Mouse (Mus musculus): ENCODE measurements at regions not wholly inside any gene's neighbourhood (a gene's known extent, or its start where the extent isn't known, plus 50 kb on each side); places are given as distances from the start of the nearest gene placed in this dataset.

DNA sequence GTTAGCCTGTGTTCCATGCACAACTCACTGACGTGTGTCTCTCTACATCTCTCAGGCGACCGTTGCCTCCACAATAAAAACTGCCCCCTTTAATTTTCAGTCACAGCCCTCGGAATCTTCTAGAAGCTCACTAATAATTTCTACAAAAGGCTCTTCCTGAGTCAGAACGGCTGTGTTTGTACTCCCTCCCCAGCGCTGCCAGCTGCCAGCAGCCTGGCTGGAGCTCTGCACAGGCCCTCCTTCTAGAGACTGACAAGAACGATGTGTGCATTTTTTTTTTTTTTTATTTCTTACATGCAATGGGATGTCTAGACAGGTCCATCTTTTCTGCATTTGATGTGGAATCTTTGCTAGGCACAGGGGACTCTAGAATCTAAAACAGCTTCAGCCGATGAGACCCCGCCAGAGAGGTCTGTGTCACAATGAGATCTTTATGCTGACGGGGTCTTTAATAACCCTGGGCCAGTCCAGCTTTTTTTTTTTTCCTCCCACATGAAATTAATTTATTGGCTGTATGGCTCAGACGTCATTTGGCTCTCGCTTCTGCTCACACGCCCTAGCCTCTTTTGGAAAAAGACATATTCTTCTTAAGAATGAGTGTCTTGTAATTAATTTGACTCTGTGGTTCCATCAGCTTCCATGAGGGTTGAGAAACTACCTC lies 185.8 kb upstream of the Zfp507 start:
- DNase-seq (ENCODE audit: low read depth, low spot score) = no peak

DNA sequence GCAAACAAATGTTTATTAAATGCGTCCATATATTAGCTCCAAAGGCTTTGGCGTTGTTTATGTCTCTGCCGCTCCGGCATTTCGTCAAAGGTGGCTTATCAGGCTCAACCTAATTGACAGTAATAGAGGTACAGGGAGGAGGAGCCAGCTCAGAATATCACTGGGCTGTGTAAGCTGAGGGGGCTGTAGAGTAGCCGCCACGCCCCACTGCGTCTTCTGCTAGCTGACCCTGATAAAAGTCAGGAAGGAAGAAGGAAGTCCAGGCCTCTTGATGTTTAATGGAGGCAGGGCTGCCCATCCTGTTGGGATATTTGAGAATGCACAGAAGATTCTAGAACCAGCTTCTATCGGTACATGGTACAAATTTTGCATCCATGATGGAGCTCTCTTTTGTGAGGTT lies 175.2 kb upstream of the Zfp507 start:
- DNase-seq (ENCODE audit: low read depth, low spot score) = no peak

DNA sequence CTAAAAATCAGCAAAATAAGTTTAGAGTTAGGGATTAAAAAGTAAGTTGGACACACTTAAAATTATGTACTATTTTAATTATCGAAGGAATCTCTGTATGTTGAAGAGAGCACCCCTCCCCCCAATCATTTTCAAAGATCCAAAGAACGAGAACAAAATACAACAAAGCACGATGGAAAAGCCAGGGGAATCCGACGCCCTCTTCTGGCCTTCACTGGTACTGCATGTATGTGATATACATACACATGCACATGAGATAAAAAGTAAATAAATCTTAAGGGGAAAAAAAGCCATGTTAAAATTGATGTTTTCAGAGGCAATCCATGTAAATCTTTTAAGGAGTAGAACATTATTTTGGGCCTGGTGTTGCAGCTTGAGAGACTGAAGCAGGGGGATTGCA lies 155.9 kb upstream of the Zfp507 start:
- no peak for DNase-seq (ENCODE audit: low read depth, low spot score)

DNA sequence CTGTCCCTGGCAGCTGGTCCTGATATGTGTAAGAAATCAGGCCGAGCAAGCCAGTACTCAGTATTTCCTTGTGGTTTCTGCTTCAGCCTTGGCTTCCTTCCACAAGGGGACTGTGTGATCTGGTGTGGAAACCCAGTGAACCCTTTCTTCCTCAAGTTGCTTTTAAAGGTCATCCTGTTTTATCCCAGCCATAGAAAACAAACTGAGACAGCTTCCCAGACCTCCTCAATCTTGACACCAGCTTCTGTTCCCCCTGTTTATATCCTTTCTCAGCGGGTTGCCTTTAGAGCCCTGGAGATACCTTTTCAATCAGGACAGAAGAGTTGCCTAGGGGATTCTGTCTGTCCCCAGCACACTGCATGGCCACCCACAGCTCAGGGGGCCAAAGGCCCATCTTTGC lies 155.2 kb upstream of the Zfp507 start:
- DNase-seq (ENCODE audit: low read depth, low spot score) = no peak

DNA sequence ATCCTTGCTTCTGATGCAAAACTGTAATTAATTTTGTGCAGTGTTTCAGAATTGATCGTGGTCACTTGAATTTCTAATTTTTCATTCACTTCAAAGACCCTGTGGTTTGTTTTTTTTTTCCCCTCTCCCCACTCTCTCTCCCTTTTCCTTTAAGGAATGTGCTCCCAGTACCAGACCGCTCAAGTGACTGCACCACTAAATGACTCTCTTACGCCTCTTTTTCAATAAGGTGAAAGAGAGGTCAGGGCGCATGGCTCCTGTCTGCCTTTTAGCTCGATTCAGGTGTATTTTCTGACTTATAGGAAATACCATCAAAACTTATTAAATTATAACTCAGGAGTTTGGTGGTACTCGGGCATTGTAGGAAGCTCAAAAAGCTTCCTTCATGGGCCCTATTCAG lies 146.0 kb upstream of the Zfp507 start:
- DNase-seq (ENCODE audit: low read depth, low spot score) = no peak

DNA sequence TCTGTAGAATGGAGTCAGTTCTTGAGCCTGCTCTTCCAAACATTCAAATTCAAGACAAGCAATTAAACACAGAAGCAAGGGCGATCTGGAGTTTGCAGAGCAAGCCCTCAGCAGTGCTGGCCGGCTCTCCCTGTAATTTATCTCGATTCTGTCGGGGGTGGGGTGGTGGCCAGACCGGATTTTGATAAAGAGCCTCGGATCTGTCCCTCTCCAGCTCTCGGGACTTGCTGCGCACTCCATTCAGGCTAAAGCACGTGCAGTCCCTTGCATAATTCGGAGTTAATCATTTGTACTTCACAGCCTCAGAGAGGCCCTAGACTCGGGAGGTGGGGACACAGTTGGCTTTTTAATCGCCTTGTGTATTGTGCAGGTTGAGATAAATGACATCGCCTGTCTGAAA lies 145.6 kb upstream of the Zfp507 start:
- no peak for DNase-seq (ENCODE audit: low read depth, low spot score)

DNA sequence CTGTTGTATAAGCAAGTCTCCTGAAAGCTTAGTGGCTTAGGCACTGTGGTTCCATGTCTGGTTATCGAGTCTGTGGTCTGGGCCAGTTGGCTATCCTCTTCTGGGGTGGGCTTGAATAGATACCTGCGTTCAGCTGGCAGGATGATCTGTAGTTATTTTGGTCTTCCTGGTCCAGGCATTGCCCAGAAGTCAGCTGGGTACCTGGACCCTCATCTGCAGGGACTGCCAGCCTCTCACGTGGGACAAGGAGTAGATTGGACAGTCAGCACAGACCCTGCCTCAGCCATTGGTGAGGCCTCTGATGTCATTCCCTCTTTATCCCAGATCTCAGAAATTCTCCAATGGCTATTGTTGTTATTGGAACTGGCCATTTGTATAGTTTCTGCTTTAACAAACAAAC lies 138.3 kb upstream of the Zfp507 start:
- no peak for DNase-seq (ENCODE audit: low read depth, low spot score)

DNA sequence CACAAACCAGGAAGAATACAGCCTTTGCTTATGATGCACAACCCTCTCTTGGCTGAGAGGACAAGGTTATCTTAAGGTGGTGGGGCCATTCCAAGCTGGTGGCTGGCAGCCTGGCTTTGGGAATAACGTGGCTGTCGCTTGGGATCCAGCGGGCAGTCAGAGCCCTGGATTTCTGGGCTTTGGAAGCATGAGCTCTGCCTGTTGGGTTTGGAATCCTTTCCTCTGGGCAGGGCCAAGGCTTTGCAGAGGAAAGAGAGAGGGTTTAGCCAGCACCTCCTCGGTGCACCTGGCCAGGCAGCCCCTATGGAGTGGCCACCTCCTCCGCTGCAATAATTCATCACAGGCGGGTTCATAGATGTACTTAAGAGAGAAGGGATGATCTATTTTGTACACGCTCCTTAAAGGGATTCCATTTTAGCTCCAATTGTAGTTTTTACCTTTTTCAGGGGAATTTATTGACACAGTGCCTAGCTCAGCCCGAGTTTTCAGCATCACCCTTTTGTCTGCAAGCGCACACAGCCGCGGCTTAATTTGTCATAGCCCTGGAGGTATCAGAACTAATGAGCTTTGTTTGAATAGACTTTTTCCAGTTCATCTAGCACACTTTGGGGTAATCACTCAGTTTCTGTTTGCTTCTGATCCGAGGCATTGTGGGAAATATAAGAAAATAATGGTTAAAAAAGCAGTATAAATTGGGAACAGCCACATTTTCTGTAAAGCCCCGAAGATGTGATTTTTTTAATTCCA lies 135.5 kb upstream of the Zfp507 start:
- no peak for DNase-seq (ENCODE audit: low read depth, low spot score)

DNA sequence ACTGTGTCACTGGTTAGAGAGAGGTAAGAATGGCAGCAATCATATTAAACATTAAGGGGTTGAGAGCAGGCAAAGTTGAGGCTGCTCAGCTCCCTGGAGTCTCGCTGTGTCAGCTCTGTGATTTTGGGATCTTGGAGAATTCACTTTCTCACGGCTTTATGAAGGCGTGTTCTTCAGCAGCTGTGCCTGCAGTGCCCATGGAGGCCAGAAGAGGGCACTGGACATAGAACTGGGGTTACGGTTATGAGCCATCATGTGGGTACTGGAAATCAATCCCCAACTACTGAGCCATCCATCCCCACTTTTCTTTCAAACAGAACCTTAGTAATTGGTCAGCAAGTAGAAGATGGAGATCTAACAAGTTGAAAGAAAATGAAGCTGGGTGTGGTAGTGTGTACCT lies 123.9 kb upstream of the Zfp507 start:
- no peak for DNase-seq (ENCODE audit: low read depth, low spot score)

DNA sequence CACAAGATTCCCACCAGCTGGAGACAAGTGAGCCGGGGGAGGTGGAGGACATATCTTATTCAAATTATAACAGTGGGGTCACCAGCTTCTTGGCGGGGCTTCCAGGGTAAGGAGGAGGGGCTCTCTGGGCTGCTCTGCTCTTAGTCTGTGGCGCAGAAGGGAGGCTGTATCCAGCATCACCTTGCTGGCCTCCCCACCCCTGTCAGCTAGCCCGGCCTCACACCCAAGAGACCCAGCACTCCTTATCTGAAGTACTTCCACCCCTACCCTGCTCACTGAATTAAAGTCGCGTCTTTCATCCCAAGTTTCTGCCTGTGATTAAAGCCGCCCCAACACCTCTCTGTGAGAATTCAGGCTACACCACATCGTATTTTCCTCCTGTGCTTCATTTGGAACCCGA lies 119.8 kb upstream of the Zfp507 start:
- no peak for DNase-seq (ENCODE audit: low read depth, low spot score)

DNA sequence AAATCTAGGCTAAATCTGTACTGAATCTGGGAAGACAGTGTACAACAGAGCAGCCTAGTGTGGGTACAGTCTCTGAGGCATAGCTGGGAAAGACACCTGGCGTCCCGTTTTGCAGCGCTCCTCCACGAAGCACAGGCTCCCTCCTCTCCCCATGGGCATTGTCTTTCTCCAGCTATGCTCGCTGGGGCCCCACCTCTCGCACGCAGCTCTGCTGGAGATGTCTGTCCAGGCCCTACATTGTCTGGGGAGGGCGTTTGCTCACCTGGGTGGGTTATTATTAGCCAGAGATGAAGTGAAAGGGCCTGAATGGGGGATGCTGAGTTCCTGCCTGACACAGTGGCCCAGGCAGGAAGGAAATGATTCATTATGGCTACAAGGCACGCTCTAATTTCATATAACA lies 118.1 kb upstream of the Zfp507 start:
- DNase-seq (ENCODE audit: low read depth, low spot score) = no peak

DNA sequence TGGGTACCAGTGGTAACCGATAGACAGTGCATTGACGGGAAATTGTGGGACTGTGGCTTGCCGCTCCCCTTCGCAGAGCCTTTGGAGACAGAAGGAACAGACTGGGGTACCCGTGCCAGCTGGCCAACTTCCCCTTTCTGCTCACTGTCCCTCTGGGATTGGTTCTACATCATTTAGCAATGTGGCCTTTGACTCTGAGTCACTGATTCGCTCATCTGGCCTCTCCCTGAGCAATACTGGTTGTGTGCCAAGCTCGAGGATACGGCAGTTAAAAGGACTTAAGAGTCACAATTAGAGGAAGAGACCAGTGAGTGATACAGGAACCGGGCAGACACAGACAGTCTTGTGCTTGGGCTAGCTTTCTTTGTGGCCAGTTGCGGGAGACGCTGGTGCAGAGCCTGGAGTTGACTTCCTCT lies 117.4 kb upstream of the Zfp507 start:
- no peak for DNase-seq (ENCODE audit: low read depth, low spot score)

DNA sequence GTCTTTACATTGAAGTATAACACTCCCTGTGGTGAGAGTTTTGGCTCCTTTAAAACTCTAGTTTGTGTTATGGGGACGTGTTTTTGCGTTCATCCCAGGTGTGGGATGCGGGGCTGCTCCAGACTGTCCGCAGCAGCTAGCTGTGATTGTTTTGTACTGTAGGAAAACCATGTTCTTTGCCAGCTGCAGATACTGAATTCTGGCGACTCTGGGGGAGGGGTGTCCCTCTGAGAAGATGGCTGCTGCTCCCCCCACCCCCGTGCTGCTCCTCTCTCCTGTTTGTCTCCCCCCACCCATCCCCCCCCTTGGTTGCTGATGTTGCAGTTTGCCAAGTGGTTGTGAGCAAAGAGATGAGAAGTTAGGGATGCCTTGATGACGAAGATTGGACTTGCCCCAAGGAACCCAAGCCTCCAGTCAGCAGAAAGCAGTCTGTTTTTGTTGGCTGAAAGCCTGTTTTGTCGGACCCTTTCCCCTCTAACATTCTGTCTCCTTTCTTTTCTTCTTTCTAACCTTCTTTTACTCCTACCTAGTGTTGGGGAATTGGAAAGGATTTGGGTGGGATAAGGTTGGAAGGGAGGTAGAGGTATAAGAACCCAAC lies 107.4 kb upstream of the Zfp507 start:
- no peak for DNase-seq (ENCODE audit: low read depth, low spot score)

DNA sequence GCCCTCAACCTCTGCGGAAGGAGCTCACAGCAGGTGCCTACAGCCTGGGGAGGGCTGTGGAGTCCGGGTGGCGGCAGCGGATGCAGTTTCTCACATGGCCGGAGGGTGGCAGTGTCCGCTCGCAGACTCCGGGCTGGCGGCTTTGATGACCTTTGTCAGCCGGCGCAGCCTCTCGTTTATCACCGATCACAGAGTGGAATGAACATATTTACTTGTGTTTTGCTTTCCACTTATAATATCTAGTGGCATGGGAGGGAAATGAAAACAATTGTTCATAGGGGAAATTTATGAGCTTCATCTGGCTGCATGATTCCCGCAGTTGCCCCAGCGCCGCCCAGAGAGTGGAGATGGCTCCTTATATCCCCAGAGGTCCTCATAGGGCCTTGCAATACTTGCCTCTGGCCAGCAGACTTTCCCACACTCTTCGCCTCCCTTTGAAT lies 99.2 kb upstream of the Zfp507 start:
- peak; percentile 26 for DNase-seq (ENCODE audit: low read depth, low spot score)

DNA sequence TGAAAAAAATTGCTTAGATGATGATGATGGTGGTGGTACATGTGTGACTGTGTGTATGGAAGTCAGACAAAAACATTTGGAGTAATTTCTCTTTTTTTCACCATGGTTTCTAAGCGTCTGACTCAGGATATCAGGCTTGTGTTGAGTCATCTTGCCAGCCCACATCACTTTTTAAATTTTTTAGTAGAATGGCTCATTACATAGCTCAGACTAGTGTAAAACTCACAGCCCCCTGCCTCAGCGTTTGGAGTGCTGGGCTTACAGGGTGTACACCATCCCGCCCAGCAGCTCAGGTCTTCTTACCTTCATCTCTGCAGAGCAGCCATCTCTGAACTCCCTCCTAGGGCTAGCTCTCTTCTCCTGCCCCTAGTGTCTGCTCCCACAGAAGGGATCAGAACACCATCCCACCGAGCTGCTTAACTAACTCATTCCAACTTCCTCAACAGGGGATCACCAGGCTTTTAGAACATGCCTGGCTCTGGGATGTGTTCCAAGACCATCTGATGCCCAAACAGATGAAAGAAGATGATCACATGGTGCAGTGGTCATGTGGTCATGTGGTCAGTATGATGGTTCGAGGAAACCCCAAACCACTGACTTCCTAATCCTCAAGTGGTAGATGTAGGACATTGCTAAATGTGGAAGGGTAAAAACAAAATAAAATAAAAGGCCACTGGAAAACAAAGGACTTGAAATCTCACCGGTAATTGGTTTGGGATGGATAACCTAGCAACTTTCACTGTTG lies 96.1 kb upstream of the Zfp507 start:
- DNase-seq (ENCODE audit: low read depth, low spot score) = no peak

DNA sequence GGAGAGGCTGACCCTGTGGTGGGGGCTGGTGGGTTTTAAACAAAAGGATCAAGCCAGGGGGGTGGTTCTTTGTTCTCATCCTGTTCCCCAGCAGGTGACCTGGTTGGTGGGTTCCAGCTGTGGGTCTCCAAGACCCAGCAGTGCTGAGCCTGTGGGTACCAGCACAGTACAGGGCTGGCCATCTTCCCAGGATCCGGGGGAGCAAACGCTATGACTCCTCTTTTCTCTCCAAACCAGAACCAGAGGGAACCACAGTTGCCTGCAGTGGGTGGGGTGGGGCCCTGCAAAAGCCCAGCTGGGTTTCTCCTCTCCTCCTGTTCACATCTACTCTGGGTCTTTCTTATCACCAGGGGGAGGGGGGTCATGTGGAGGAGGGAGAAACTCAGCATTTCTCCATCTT lies 90.5 kb upstream of the Zfp507 start:
- DNase-seq (ENCODE audit: low read depth, low spot score) = no peak

DNA sequence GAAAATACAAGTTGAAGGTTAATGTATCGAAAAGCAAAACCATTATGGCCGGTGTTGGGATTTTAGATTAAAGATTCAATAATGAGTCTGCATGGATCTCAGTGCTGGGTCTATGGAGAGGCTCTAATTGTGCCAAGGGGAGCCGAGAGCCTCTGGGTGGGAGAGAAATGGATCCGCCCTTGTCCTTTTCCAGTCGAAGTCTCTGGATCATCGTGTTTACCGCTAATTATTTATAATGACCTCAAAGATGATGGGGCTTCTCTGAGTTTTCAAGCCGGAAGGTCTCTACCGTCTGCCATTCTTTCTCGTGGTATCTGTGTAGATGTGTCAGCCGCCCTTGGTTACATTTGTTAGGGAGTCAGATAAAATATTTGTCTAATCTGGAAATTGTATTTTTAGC lies 83.2 kb upstream of the Zfp507 start:
- DNase-seq (ENCODE audit: low read depth, low spot score) = no peak

DNA sequence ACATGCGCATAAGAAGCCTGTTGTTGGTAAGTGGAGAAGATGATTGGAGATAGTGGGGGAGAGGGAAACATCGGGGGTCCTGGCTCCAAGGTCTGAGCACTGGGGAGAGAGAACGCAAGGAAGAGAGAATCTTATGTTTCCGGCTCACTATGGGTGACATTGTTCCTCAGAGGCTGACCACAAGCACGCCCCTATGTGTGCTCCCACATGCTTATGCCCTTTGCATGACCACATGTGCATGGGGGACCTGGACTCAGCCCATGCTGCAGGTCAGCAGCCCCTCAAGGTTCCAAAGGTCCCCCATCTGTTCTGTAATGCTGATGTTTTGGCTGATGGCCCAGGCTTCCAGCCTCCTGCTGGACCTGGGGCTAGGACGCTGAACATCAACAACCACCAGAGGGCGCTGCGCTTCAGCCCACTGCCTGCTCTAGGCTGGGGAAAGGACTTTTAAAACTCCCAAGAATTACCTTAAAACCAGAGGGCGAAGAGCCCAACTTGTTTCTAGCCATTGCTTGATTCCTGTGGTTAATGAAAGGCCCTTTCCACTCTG lies 77.0 kb upstream of the Zfp507 start:
- DNase-seq (ENCODE audit: low read depth, low spot score) = peak; percentile 18

DNA sequence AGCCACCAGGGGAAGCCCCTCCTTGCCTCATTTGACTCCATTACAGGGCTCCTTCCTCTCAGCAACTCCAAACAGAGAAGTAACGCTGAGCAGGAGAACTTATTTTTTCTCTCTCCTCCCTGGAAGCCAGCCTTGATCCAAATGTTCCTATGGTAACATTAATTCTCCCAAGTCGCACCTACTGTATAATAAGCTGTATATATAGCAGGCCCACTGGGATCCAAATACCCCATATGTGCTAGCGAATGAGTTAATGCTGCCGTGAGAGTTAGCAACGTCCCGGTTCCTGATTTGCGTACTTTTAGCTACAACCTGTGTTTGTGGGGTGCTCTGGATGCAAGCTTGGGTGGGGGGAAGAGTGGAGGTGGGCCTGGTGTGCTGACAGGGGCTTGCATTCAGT lies 75.4 kb upstream of the Zfp507 start:
- DNase-seq (ENCODE audit: low read depth, low spot score) = no peak

DNA sequence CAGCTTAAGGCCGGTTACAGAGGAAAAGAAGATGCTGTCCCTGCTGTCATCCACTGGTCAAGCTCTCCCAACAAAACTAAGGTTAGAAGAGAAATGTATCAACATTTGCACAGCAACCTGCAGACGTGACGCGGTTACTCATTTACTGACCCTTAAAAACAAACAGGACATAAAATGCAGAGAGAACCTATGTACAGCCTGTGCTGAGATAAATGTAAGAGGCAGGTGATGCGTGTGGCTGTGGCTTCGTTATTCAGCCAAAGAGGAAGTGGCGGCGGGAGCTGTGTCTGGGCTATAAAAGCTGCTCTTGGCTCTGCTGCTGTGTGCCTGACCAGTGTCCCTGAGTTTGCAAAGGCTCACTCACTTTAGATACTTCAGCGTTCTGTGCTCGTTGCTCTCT lies 58.2 kb upstream of the Zfp507 start:
- DNase-seq (ENCODE audit: low read depth, low spot score) = no peak

DNA sequence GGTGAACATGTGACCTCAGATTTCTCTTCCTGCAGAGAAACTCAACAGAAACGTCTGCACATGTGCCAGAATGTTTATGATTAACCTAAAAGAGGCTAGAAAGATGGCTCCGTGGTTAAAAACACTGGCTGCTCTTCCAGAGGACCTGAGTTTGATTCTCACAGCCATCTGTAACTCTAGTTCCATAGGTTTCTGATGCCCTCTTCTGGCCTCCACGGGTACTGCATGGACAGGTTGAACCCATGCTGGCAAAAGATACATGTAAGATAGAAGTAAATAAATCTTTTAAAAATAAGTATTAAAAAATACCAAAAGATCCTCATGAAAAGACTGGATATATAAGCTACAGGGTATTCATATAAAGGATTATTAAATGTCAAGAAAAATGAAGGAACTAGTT lies 56.8 kb upstream of the Zfp507 start:
- no peak for DNase-seq (ENCODE audit: low read depth, low spot score)

DNA sequence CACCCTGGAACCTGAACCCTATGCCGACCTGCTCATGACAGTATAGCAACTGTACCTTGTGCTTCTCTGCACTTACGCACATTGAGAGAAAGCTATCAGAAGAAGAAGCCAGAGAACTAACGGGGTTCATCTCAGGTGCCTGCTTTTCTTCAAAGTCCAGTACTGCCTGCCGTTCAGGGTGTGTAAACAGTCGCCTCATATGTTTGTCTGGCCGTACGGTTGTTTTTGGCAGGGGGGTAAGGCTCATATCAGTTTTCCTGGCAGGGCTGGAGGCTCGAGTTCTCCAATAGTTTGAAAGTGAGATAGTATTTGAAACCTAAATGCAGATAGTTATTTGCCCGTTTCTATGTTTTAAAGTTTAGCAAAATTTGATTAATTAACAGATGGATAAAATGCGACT lies 54.9 kb upstream of the Zfp507 start:
- no peak for DNase-seq (ENCODE audit: low read depth, low spot score)
